Mouse (Mus musculus): ENCODE measurements at regions not wholly inside any gene's neighbourhood (a gene's known extent, or its start where the extent isn't known, plus 50 kb on each side); places are given as distances from the start of the nearest gene placed in this dataset.

DNA sequence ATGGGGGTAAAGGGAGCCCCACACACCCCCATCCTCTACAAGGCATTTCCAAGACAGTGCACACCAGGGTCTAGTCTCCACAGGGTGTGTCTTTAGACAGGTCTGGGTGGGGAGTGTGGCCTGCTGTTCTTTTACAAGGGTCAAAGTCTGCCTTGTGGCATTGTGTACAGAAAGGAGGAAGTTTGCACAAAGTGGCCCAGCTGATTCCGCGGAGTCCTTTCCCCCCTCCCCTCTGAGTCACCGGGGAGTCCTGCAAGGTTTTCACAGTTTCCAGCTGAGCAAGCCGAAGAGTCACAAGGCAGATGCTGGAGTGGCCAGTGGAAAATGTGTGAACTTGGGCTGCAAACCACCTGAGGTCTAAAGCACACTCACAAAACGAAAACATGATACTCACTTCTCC lies 65.4 kb downstream of the Dyrk2 start:
- Histone ChIP-seq H3K9ac (replicated peaks; ENCODE audit: low read length) (no peak overlapping the region), H3K4me1 (ENCODE audit: control insufficient read depth, insufficient read depth, low read length) (no peaks in the 10 kb centered on the region), H3K4me3 (ENCODE audit: low read depth, low read length) (no peak overlapping the region), H3K36me3 (replicated peaks; ENCODE audit: control insufficient read depth, insufficient read depth, low read depth, low read length) (no peaks in the 10 kb centered on the region), H3K27ac (replicated peaks; ENCODE audit: low read depth, low read length) (no peak overlapping the region), H3K27me3 (ENCODE audit: control insufficient read depth, insufficient read depth, low read length) (no peaks in the 10 kb centered on the region), H3K9me3 (replicated peaks; ENCODE audit: control insufficient read depth, low read length) (no peaks in the 10 kb centered on the region), H3K4me2 (ENCODE audit: low read depth, low read length) (no peak overlapping the region)
- WGBS = 45% methylated on average over 5 of the region's 5 CpGs
- no peak for ATAC-seq (replicated peaks; ENCODE audit: insufficient number of reproducible peaks, low FRiP score, low TSS enrichment, low read depth)
- no peak for DNase-seq (ENCODE audit: low spot score)

Data from embryonic facial prominence, embryonic 11.5 days (tissue).